Mouse (Mus musculus) olfactory bulb, adult 2 months (tissue): ENCODE measurements at regions not wholly inside any gene's neighbourhood (a gene's known extent, or its start where the extent isn't known, plus 50 kb on each side); places are given as distances from the start of the nearest gene placed in this dataset.

Source experiments
- CTCF ChIP-seq: fragments of 200-500 bp; IDR thresholded peaks from 2 replicates; pipeline ENCODE4 v1.5.1; 2012; ENCODE audit warnings: low read depth, mild to moderate bottlenecking, low read length, moderate library complexity; ENCODE audit not compliant: insufficient read depth
- POLR2A ChIP-seq: fragments of 200-500 bp; IDR thresholded peaks from 2 replicates; pipeline ENCODE4 v1.6.1; 2012; ENCODE audit warnings: mild to moderate bottlenecking, low read depth, low read length, moderate library complexity; ENCODE audit not compliant: insufficient read depth

GRCm38 (mm10) chr12:90923148-90923547, 184.9 kb upstream of the Dio2 start:
- no peak for TF ChIP-seq CTCF
- no peak for TF ChIP-seq POLR2A
